Mouse (Mus musculus) liver, embryonic 14.5 days (tissue): ENCODE measurements around the gene Spa17. TPM values are rescaled to one million over a fixed set of nuclear protein-coding genes. Genes with fewer than 3 reads are reported as not detected.

Source experiments
- ATAC-seq: fragments of 200-750 bp; cut with Nextera tagmentation; 2 replicates; pipeline ENCODE4 v1.8.0; 2017; ENCODE audit warnings: moderate number of reproducible peaks, mild to moderate bottlenecking, moderate library complexity; ENCODE audit not compliant: insufficient read depth
- DNase-seq, 3 experiments: peaks; one replicate each; pipeline ENCODE4 v3.0.0-alpha.2; 2012 to 2013; ENCODE audit warnings: low read depth in 3 of 3, low spot score in 3 of 3
- H3K27ac ChIP-seq: fragments of 300-500 bp; sonication (generic); 2 replicates; pipeline ENCODE4 v1.5.1; 2014; ENCODE audit warnings: moderate library complexity, mild to moderate bottlenecking, control low read depth, inconsistent platforms
- H3K27me3 ChIP-seq: fragments of 300-500 bp; sonication (generic); 2 replicates; pipeline ENCODE4 v1.6.1; 2014; ENCODE audit warnings: mild to moderate bottlenecking, low read length, moderate library complexity; ENCODE audit not compliant: control insufficient read depth, insufficient read depth
- H3K36me3 ChIP-seq: fragments of 300-500 bp; sonication (generic); replicated peaks from 2 replicates; pipeline ENCODE4 v1.6.1; 2014; ENCODE audit warnings: low read depth; ENCODE audit not compliant: control insufficient read depth, insufficient read depth
- H3K4me1 ChIP-seq, 2 experiments: fragments of 200-500 bp in 1 of 2; fragments of 300-500 bp in 1 of 2; sonication (generic) in 1 of 2; replicated peaks; 2 replicates each; pipeline ENCODE4 v1.6.1; 2012 to 2014; ENCODE audit warnings: antibody characterized with exemption in 1 of 2, inconsistent platforms in 1 of 2, low read length in 1 of 2; ENCODE audit not compliant: control insufficient read depth in 2 of 2, insufficient read depth in 2 of 2
- H3K4me2 ChIP-seq: fragments of 300-500 bp; sonication (generic); 2 replicates; pipeline ENCODE4 v1.6.1; 2014; ENCODE audit warnings: low read depth, mild to moderate bottlenecking, control low read depth, moderate library complexity
- H3K4me3 ChIP-seq, 2 experiments: fragments of 200-500 bp in 1 of 2; fragments of 300-500 bp in 1 of 2; sonication (generic) in 1 of 2; 2 replicates each; pipeline ENCODE4 v1.5.1; 2012 to 2014; ENCODE audit warnings: low read depth in 2 of 2, low read length in 2 of 2, mild to moderate bottlenecking in 2 of 2, control low read depth in 1 of 2, inconsistent platforms in 1 of 2, moderate library complexity in 1 of 2; ENCODE audit not compliant: insufficient read depth in 1 of 2
- H3K9ac ChIP-seq: fragments of 300-500 bp; sonication (generic); replicated peaks from 2 replicates; pipeline ENCODE4 v1.6.1; 2014; ENCODE audit warnings: mild to moderate bottlenecking, control low read depth, moderate library complexity
- H3K9me3 ChIP-seq: fragments of 300-500 bp; sonication (generic); 2 replicates; pipeline ENCODE4 v1.6.1; 2016; ENCODE audit warnings: low read length, mixed read lengths; ENCODE audit not compliant: control insufficient read depth
- CTCF ChIP-seq: IDR thresholded peaks from 2 replicates; pipeline ENCODE4 v1.5.1; 2016; ENCODE audit warnings: antibody characterized with exemption, low read depth, control low read depth
- EP300 ChIP-seq: IDR thresholded peaks from 2 replicates; pipeline ENCODE4 v1.6.1; 2016; ENCODE audit warnings: antibody characterized with exemption, low read depth
- WGBS: fragments of 180-500 bp; shearing (Covaris S2); extraction: QIAGEN DNeasy Blood & Tissue Kit; methylation state at CpG from one replicate; pipeline ENCODE4 v1.1.7; 2014; ENCODE audit not compliant: insufficient replicate concordance; 5-methylcytosine and 5-hydroxymethylcytosine counted together
- polyA plus RNA-seq, 2 experiments: library from polyadenylated mRNA; depleted of rRNA in 1 of 2; stranded (reverse) in 1 of 2; unstranded in 1 of 2; fragments of >200 nt; fragmentation: Nextera tagmentation in 1 of 2; extraction: Ambion mirVana in 1 of 2; gene quantifications; 2 replicates each; pipeline versions ENCODE4 v1.2.1 to v1.2.3; 2012 to 2014

The Spa17 gene
- polyA plus RNA-seq, 2 experiments = 1.3 to 2.6 TPM

DNA sequence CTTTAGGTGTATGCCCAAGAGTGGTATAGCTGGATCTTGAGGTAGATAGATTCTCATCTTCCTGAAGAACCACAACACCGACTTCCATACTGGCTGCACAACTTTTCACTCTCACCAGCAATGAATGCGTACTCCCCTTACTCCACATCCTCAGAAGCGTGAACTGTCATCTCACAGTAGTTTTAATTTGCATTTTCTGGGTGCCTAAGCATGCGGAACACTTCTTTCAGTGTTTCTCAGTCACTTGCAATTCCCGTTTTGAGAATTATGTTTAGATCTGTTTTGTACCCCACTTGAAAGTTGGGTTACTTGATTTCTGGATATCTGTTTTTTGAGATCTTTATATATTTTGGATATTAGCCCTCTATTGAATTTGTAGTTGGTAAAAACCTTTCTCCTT, 29.9 kb downstream of the Spa17 start:
- Histone ChIP-seq H3K36me3 (no peaks in the 10 kb centered on the region), H3K9me3 (no peaks in the 10 kb centered on the region), H3K4me1 (no peaks in the 10 kb centered on the region), H3K27me3 (no peaks in the 10 kb centered on the region), H3K4me2 (no peak overlapping the region), H3K4me3 (no peak overlapping the region), H3K27ac (no peak overlapping the region), H3K9ac (no peak overlapping the region)
- WGBS = 73% methylated on average over 5 of the region's 5 CpGs
- ATAC-seq (no peak), DNase-seq (no peak)
- no peak for TF ChIP-seq CTCF

DNA sequence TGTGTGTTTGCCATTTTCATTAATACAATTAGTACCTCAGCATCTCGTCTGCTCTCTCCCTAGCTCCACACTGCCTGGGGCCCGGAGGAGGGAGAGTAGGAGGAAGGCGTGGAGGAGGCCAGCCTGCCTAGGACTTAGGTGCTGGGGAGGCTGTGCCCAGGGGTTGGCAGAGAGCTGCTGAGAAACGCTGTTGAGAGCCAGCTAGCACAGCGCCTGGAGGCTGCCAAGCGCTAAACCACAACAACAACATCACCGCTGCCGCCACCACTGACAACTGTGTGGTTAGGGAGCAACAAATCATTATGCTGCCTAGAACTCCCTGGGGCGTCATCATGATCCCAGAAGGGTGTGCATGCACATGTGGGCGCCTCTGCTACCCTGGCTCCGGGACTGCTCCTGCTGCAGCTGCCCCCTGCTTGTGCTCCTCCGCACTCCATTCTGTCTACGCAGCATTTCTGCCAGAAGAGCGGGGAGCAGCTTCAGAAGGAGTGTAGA, 37.0 kb downstream of the Spa17 start:
- no peak overlapping the region for H3K4me2 ChIP-seq
- WGBS = 23% methylated on average over 14 of the region's 14 CpGs
- no peaks in the 10 kb centered on the region for H3K36me3 ChIP-seq
- H3K4me3 ChIP-seq = no peak overlapping the region
- H3K27me3 ChIP-seq = no peaks in the 10 kb centered on the region
- peaks cover 8 to 9% of the 10 kb centered on the region in 2 experiments for H3K4me1 ChIP-seq
- no peak overlapping the region for H3K27ac ChIP-seq
- DNase-seq (no peak), ATAC-seq (0 out of 2 replicates have a peak, but pooled peaks have one; percentile 23)
- no peak overlapping the region for H3K9ac ChIP-seq
- TF ChIP-seq EP300 (no peak), CTCF (no peak)
- H3K9me3 ChIP-seq = no peaks in the 10 kb centered on the region

DNA sequence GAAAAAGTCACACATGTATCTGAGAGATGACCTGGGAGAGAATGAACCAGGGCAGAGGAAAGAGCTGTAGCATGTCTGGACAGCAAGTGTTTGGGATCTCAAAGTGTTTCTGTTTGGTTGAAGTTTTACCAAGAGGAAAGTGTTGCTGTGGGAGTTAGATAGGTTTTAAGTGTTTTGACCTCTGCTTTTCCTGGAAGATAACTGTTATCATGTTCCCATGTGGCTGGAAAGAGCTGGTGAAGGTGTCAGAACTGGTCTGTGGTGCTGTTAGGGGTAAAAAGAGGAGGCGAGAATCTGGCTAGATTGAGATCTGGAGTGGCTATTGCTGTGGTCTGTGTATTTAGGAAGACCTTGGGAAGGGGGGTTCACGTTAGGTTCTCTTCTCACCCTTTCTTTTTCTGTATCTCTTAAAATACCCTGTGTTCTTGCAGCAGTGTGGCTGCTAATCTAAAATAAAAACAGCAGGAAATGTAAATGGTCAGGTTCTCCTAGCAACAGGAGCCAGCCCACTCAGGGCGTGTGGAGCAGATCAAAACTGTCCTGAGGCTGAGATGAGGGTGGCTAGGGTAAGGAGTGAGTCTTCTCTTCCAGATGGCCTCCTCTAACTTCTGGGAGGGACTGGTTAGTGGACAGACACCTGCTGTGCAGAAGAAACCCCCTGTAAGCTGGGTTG, 41.2 kb downstream of the Spa17 start:
- H3K4me2 ChIP-seq = peak overlapping the region; percentile 11; the same call in 1 of the 2 replicates
- H3K36me3 ChIP-seq = no peaks in the 10 kb centered on the region
- H3K9ac ChIP-seq = peak overlapping the region; percentile 6; the same call in 1 of the 2 replicates
- TF ChIP-seq CTCF (no peak), EP300 (0 out of 2 replicates have a peak, but pooled peaks have one; percentile 32)
- no peak overlapping the region for H3K27ac ChIP-seq
- no peaks in the 10 kb centered on the region for H3K9me3 ChIP-seq
- WGBS = 9% methylated on average over 3 of the region's 3 CpGs
- no peak for DNase-seq
- peaks cover 30 to 40% of the 10 kb centered on the region in 2 experiments for H3K4me1 ChIP-seq
- H3K27me3 ChIP-seq = no peaks in the 10 kb centered on the region
- no peak overlapping the region for H3K4me3 ChIP-seq
- ATAC-seq = peak; percentile 16; the same call in 1 of the 2 replicates

DNA sequence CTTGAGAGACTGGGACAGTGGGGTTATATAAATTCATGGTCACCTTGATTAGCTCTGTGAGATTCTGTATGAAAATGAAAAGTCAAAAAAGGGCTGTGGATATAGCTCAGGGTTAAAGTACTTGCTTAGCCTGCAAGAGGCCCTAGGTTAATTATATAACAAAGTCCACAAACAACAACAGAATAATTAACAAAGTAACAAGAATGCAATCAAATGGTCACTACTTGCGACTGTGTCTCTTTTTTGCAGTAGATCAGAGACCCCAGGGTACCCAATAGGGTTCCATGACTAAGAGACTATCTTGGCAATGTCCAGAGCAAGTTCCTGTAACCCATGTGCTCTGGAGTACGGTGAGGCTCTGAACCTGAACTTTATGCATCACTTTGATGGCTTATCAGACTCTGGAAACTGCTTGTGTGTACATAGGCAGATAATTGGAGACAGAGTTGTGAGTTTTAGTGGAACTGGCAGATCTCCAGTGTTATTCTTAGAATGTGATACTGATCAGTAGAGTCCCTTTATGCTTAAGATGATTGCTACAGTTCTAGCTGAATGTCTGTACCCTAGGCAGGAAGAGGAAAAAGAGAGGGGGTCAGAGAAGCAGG, 44.2 kb downstream of the Spa17 start:
- ATAC-seq (peak; percentile 46), DNase-seq (no peak)
- WGBS = 28% methylated on average over 2 of the region's 2 CpGs
- Histone ChIP-seq H3K4me3 (no peak overlapping the region), H3K9me3 (no peaks in the 10 kb centered on the region), H3K27ac (no peak overlapping the region), H3K4me1 (peaks cover 34 to 56% of the 10 kb centered on the region in 2 experiments), H3K4me2 (no peak overlapping the region), H3K27me3 (no peaks in the 10 kb centered on the region), H3K9ac (no peak overlapping the region), H3K36me3 (no peaks in the 10 kb centered on the region)
- TF ChIP-seq EP300 (peak; percentile 26), CTCF (no peak)

DNA sequence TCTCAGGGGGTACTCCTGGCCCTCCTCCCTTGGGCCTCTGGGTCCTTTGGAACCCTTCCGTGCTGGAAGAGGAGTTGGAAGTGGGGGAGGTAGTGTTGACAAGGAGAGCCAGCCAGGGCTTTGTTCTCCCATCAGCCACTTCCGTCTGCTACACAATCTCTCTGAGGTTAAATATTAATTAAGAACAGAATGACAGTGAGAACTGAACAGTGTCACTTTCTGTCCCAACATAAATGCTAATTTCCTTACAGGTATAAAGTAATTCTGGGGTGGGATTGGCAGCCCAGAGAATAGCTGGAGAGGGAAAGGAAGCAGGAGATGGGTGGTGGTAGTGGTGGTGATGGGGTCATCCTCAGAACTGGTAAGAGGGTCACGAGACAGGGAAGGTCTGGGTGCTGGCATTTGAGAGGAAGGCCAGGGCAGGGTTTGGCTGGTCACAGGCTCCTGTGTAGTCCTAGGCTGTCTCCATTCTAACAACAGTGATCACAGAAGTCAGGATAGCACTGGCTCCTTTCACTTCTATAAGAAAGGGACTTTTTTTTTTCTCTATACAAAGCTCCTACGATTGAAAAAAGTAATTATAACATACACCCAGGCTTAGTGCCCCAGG, 44.8 kb downstream of the Spa17 start:
- no peaks in the 10 kb centered on the region for H3K36me3 ChIP-seq
- H3K4me2 ChIP-seq = peak overlapping the region; percentile 44; the same call in 1 of the 2 replicates
- no peaks in the 10 kb centered on the region for H3K27me3 ChIP-seq
- DNase-seq = no peak
- TF ChIP-seq CTCF = no peak
- no peaks in the 10 kb centered on the region for H3K9me3 ChIP-seq
- no peak for ATAC-seq
- no peak overlapping the region for H3K4me3 ChIP-seq
- no peak overlapping the region for H3K9ac ChIP-seq
- H3K4me1 ChIP-seq = peaks cover 40 to 62% of the 10 kb centered on the region in 2 experiments
- no peak overlapping the region for H3K27ac ChIP-seq
- WGBS = 38% methylated on average over 4 of the region's 4 CpGs
